Mouse (Mus musculus): ENCODE measurements around the gene Hist2h2be. TPM values are rescaled to one million over a fixed set of nuclear protein-coding genes. Genes with fewer than 3 reads are reported as not detected.

Hist2h2be gene
- 0.81 and 1.8 TPM in 2 replicates for polyA plus RNA-seq (2012; ENCODE audit: low replicate concordance)

DNA sequence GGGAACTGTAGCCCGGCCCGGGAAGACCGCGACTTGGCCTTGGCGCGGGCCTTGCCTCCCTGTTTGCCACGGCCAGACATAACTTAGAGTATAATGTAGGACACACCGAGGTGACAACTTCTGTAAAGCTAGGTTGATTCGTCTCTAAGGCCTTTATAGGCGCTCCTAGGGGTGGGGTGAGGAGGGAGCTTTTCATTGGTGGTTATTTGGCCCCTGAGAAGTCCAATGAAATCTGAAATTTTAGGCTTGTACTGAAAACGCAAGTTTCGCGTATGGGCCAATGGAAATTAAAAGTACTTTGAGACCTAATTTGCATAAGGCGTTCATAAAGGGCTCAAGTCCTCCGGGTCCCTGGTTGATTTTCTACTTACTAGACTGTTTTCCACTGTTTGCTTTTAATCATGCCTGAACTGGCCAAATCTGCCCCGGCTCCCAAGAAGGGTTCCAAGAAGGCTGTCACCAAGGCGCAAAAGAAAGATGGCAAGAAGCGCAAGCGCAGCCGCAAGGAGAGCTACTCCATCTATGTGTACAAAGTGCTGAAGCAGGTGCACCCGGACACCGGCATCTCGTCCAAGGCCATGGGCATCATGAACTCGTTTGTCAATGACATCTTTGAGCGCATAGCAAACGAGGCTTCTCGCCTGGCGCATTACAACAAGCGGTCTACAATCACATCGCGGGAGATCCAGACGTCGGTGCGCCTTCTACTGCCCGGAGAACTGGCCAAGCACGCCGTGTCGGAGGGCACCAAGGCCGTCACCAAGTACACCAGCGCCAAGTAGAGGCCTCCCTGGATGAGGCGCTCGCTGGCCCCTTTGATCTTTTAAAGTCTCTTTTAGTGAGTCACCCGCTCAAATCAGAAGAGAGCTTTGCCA, at the start of gene Hist2h2be, which contains the start of gene Hist2h2ac:
TSS of gene Hist2h2be (plus strand) at position 355 of the 875 bp plus-strand sequence.
TSS of gene Hist2h2ac (minus strand) at position 116 of the 875 bp plus-strand sequence.

DNA sequence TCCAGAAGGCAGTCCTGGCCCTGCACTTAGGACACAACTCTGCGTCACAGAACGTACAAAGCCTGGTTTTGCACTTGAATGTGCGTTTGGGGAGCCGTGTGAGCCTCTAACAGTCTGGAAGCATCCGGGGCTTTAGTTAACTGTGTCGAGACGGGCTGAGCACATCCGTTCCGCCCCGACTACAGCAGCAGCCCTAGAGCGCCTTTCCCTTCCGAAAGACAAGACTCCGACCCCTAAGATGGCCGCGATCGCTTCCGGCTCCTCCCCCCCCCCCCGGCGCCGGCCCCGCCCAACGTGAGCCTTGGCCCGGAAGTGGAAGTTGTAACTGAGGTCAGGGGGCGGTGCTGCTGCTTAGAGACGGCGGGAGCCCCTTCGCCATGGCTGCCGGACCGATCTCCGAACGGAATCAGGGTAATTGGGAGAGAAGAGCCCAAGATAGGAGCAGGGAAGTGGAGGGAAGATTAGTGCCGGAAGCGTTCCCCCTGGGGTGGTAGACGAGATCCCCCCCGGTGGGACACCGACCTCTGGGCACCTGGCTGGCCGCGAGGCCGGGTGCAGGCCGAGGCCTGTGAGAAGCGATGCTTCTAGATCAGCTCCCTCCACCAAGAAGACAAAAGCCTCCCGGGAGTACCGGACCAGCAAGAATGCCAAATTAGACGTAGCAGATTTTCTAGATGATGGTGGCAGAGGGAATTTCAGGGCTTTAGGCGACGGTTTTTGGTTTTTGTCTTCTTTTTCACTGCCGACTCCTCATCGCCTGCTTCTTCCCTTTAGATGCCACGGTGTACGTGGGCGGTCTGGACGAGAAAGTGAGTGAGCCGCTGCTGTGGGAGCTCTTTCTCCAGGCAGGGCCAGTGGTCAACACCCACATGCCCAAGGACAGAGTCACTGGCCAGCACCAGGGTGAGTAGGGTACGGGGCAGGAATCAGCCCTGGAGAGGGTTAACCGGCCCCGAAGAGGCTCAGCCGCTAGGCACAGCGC, 48.4 kb upstream of the Hist2h2be start, which contains the start of gene Sf3b4:
TSS of gene Sf3b4 (plus strand) at position 136 of the 982 bp plus-strand sequence.

DNA sequence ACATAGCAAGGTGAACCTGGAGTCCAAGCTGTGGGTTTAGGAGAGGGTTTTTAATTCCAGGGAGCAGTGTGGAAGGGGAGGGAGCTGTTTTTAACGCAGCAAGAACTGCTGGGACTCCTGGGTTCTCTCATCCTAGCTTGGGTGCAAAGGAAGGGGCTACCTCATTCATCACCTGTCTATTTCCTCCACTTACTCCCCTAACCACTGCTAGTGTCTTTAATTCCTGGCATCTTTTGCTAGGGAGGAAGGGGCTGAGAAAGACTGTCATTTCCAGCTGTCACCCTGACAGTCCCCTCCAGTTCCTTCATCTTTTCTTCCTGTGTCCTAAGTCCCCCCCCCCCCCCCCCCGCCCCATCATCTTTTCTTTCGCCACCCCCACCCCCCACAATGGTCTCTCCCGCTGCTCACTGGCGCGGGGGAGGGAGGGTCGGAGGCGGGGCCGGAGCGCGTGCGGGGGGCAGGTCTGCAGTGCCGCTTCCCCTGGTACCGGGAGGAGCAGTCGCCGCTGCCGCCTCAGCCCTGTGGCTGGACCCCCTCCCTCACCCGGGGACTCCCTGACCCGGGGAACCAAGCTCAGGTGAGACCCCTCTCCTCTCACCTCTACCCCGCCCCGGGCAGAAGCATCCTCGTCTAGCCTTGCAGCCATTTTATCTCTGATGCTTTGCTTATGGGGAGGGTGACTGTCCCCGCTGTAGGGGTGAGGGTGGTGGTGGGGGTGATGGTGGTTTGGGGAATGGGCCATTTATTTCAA, 40.0 kb upstream of the Hist2h2be start, which contains the start of gene Sv2a:
TSS of gene Sv2a (plus strand) at position 425 of the 751 bp plus-strand sequence.

DNA sequence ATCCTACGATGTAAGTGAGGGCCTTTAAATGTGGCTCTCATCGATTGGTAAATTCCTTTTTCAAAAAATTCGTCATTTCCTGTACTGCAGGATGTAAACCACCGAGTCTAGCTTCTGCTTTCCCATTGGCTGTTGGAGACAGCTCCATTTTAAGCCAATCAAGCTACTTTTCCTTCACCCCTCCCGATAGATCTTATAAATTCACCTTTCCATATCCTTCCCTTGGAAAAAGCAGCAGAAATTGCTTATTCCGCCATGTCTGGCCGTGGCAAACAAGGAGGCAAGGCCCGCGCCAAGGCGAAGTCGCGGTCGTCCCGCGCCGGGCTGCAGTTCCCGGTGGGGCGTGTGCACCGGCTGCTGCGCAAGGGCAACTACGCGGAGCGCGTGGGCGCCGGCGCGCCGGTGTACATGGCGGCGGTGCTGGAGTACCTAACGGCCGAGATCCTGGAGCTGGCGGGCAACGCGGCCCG, 1.2 kb upstream of the Hist2h2be start, which contains the start of the genes Bola1 and Hist2h2ab:
TSS of gene Bola1 (minus strand) at position 49 of the 470 bp plus-strand sequence.
TSS of gene Hist2h2ab (plus strand) at position 205 of the 470 bp plus-strand sequence.

DNA sequence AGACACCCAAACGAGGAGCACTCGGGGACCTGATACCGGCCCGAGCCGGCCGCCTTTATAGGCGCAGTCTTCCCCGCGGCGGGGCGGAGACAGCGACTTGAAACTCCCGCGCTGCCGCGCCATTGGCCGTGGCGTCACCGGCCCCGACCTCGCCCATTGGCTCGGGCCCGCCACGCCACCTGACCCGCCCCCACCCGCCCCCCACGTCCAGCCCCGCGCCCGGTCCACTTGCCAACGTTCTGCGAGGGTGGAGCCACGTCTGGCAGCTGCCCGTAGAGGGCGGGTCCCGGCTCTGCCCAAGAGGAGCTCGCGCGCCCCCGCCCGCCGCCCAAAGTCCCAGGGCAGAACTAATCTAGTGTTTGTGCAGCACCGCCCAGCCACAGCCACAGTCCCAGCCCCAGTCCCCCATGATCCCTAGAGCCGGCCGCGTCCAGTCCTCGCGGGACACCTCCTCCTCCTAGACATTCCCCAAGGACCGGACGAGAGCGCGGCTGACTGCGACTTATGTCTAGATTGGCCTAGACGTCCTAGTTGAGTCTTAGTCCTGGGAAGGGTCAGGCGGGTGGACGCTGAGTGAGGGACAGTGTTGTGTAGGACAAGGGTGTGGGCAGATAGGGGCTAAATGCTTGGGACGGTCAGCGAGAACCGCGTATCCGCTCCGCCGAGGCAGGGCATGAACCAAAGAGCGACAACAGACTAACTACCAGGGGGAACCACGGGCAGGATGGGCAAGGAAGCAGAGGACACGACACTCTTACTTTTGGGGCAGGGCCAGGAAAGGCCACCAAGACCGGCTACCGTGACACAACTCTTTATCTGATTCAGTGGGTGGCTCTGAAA, 18.3 kb downstream of the Hist2h2be start, which contains the start of gene Hist2h3c2:
TSS of gene Hist2h3c2 (minus strand) at position 174 of the 840 bp plus-strand sequence.

DNA sequence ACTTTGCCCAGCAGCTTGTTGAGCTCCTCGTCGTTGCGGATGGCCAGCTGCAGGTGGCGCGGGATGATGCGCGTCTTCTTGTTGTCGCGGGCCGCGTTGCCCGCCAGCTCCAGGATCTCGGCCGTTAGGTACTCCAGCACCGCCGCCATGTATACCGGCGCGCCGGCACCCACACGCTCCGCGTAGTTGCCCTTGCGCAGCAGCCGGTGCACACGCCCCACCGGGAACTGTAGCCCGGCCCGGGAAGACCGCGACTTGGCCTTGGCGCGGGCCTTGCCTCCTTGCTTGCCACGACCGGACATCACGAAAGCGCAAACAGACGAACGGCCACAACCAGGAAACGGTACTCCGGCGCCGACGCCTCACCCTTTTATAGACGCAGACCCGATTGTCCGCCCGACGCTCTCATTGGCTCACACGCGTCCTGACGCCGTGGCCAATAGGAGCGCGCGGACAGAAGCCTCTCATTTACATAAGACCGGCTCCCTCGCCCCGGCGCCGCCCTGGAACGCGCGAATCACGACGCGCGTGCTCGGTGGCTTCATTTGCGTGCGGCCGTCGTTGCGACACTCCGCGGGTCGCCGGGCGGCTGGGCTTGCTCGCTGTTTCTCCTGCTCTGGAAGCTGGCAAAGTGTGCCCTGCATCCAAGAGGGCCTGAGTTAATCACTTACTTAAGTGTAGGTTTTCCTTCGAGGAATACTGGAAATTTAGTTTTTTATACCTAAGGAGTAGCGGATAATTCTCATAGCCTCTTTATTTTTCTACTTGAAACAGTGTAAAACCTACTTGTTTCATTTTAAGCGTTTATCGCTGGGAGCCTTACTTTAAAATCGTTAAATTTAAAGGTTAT, 19.3 kb downstream of the Hist2h2be start, which contains the start of gene Hist2h2aa2:
TSS of gene Hist2h2aa2 (minus strand) at position 328 of the 850 bp plus-strand sequence.

DNA sequence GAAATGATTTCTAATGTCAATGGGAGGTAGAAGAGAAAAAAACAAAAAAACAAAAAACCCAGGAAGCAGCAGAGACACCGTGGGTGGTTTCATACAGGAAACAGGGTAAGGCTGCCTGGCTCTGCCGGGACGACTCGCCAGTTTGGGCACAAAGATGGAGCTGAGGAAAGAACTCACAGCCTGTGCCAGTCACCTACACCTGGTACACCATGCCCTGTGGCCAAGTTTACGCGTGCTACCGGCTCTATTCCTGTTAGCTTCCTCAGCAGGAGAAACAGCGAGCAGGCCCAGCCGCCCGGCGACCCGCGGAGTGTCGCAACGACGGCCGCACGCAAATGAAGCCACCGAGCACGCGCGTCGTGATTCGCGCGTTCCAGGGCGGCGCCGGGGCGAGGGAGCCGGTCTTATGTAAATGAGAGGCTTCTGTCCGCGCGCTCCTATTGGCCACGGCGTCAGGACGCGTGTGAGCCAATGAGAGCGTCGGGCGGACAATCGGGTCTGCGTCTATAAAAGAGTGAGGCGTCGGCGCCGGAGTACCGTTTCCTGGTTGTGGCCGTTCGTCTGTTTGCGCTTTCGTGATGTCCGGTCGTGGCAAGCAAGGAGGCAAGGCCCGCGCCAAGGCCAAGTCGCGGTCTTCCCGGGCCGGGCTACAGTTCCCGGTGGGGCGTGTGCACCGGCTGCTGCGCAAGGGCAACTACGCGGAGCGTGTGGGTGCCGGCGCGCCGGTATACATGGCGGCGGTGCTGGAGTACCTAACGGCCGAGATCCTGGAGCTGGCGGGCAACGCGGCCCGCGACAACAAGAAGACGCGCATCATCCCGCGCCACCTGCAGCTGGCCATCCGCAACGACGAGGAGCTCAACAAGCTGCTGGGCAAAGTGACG, 24.3 kb downstream of the Hist2h2be start, which contains the start of gene Hist2h2aa1:
TSS of gene Hist2h2aa1 (plus strand) at position 495 of the 884 bp plus-strand sequence.

DNA sequence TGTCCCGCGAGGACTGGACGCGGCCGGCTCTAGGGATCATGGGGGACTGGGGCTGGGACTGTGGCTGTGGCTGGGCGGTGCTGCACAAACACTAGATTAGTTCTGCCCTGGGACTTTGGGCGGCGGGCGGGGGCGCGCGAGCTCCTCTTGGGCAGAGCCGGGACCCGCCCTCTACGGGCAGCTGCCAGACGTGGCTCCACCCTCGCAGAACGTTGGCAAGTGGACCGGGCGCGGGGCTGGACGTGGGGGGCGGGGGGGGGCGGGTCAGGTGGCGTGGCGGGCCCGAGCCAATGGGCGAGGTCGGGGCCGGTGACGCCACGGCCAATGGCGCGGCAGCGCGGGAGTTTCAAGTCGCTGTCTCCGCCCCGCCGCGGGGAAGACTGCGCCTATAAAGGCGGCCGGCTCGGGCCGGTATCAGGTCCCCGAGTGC, 25.5 kb downstream of the Hist2h2be start, which contains the start of gene Hist2h3c1:
TSS of gene Hist2h3c1 (plus strand) at position 259 of the 430 bp plus-strand sequence.

DNA sequence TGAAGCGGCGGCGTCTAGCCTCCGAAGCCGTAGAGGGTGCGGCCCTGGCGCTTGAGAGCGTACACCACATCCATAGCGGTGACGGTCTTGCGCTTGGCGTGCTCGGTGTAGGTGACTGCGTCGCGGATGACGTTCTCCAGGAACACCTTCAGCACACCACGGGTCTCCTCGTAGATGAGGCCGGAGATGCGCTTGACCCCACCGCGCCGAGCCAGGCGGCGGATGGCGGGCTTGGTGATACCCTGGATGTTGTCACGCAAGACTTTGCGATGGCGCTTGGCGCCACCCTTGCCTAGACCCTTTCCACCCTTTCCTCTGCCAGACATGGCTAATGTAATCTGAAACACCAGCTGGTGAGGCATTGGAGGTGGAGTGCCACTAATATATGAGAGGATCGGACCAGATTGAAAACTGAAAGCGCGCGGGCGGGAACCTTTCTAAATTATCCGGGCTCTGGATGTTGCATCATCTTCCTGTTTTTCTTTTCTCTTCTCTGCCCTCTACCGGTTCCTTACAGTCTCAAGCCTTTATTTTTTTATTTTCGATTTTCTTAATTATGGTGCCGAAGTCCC, 42.1 kb downstream of the Hist2h2be start, which contains the start of gene Hist2h4:
TSS of gene Hist2h4 (minus strand) at position 333 of the 572 bp plus-strand sequence.

DNA sequence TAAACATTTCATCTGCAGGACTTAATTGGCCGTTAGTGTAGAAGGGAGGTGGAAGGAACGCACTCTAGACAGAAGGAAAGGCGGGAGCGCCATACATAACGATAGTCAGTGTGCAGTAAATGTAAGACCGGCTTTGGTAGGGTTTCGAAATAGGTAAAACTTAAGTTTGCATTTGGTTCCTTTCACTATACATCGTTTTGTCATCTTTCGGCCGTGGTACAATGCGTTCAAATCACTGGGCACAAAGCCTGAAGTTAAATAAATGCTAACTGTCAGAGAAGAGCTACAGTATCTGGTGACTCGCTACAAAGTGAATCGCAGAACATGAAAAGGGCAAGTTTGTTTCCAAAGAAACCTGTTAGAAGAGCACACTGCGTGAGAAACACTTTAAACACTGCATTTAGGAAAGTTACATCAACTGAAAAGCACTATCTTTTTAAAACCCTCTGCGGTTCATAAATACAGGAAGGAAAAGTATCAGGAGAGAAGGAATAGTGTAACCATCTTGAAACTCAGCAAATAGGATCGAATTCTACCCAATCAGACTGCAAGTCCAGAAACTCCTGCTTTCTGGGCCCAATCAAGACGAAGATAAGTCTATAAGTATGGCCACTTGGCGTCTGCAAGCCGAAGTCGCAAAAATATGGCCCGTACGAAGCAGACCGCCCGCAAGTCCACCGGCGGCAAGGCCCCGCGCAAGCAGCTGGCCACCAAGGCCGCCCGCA, 47.3 kb downstream of the Hist2h2be start, which contains the start of gene Hist2h3b:
TSS of gene Hist2h3b (plus strand) at position 604 of the 725 bp plus-strand sequence.

DNA sequence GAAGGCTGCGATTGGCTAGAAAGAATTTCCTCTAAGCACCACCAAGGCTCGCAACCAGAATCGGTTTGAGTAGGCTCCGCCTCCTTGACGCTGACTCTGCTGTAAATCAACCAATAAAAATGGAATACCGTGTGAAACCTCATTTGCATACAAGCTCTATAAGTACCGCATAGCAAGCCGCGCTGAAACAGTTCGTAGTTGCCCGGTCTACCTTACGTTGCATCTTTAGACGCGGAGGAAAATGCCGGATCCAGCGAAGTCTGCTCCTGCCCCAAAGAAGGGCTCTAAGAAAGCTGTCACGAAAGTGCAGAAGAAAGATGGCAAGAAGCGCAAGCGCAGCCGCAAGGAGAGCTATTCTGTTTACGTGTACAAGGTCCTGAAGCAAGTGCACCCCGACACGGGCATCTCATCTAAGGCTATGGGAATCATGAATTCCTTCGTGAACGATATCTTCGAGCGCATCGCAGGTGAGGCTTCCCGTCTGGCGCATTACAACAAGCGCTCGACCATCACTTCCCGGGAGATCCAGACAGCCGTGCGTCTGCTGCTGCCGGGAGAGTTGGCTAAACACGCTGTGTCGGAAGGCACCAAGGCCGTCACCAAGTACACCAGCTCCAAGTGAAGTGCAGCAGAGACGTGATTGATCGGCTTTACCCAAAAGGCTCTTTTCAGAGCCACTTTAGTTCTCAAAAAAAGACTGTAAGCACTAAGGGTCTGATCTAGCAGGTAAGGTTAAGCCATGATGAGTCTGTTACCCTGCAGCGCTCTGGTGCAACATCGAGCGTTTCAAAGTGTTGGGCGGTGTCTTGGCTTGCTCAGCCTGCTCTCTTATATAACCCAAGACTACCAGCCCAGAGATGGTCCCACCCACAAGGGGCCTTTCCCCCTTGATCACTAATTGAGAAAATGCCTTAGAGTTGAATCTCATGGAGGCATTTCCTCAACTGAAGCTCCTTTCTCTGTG, 48.9 kb downstream of the Hist2h2be start, which contains the start of gene Hist2h2bb:
TSS of gene Hist2h2bb (plus strand) at position 242 of the 964 bp plus-strand sequence.

All from hematopoietic multipotent progenitor cell, adult 10-12 weeks (in vitro differentiated cells).